Mouse (Mus musculus) myocyte (in vitro differentiated cells): ENCODE results near the gene Knstrn. TPM values are rescaled to one million over a fixed set of nuclear protein-coding genes. Genes with fewer than 3 reads are reported as not detected.
A peak's percentile ranks its signal among the peaks of the same experiment; 100 is the strongest.

Experiments used
- H3K27me3 ChIP-seq: one replicate; pipeline ENCODE4 v1.6.1; 2011; ENCODE audit not compliant: control insufficient read depth, insufficient read depth, insufficient read length
- H3K36me3 ChIP-seq: one replicate; pipeline ENCODE4 v1.6.1; 2011; ENCODE audit not compliant: control insufficient read depth, insufficient read depth
- H3K4me2 ChIP-seq: one replicate; pipeline ENCODE4 v1.6.1; 2011; ENCODE audit warnings: low read depth, control low read depth
- H3K4me3 ChIP-seq: one replicate; pipeline ENCODE4 v1.5.1; 2011; ENCODE audit warnings: mild to moderate bottlenecking, control low read depth, moderate library complexity
- H3K79me2 ChIP-seq: one replicate; pipeline ENCODE4 v1.6.1; 2011; ENCODE audit not compliant: control insufficient read depth, insufficient read depth
- H3ac ChIP-seq: one replicate; pipeline ENCODE4 v1.6.1; 2011; ENCODE audit not compliant: control insufficient read depth, insufficient read length
- CEBPB ChIP-seq: IDR thresholded peaks from 2 replicates; pipeline ENCODE4 v1.6.1; 2011; ENCODE audit warnings: mild to moderate bottlenecking, moderate library complexity; ENCODE audit not compliant: poor library complexity, insufficient read depth, severe bottlenecking
- E2F4 ChIP-seq: IDR thresholded peaks from one replicate; pipeline ENCODE4 v1.6.1; 2011; ENCODE audit warnings: mild to moderate bottlenecking, control low read depth, moderate library complexity; ENCODE audit not compliant: insufficient read depth
- MAX ChIP-seq: IDR thresholded peaks from one replicate; pipeline ENCODE4 v1.6.1; 2011; ENCODE audit warnings: low read depth, mild to moderate bottlenecking, control low read depth
- MYOD1 ChIP-seq, 3 experiments: IDR thresholded peaks; one replicate each; pipeline ENCODE4 v1.6.1; 2011; ENCODE audit warnings: control low read depth in 2 of 3, low read depth in 2 of 3, mild to moderate bottlenecking in 2 of 3, moderate library complexity in 1 of 3; ENCODE audit not compliant: insufficient read length in 2 of 3, control insufficient read depth in 1 of 3
- MYOG ChIP-seq, 3 experiments: IDR thresholded peaks; one replicate each; pipeline ENCODE4 v1.6.1; 2011; ENCODE audit warnings: control low read depth in 2 of 3, low read depth in 2 of 3, mild to moderate bottlenecking in 2 of 3; ENCODE audit not compliant: insufficient read length in 2 of 3, control insufficient read depth in 1 of 3, insufficient read depth in 1 of 3
- POLR2A ChIP-seq: IDR thresholded peaks from one replicate; pipeline ENCODE4 v1.6.1; 2011; ENCODE audit warnings: low read depth, mild to moderate bottlenecking, control low read depth, moderate library complexity; ENCODE audit not compliant: insufficient read length
- POLR2AphosphoS2 ChIP-seq: IDR thresholded peaks from one replicate; pipeline ENCODE4 v1.6.1; 2011; ENCODE audit warnings: low read depth, control low read depth; ENCODE audit not compliant: insufficient read length
- REST ChIP-seq: IDR thresholded peaks from one replicate; pipeline ENCODE4 v1.6.1; 2011; ENCODE audit warnings: mild to moderate bottlenecking, control low read depth, moderate library complexity; ENCODE audit not compliant: insufficient read depth, insufficient read length
- SRF ChIP-seq: IDR thresholded peaks from one replicate; pipeline ENCODE4 v1.6.1; 2011; ENCODE audit warnings: low read depth; ENCODE audit not compliant: control insufficient read depth, insufficient read length
- TCF12 ChIP-seq: IDR thresholded peaks from one replicate; pipeline ENCODE4 v1.6.1; 2011; ENCODE audit warnings: mild to moderate bottlenecking, control low read depth; ENCODE audit not compliant: poor library complexity, insufficient read depth, severe bottlenecking
- TCF3 ChIP-seq: IDR thresholded peaks from one replicate; pipeline ENCODE4 v1.6.1; 2011; ENCODE audit warnings: low read depth, control low read depth; ENCODE audit not compliant: insufficient read length
- USF1 ChIP-seq: IDR thresholded peaks from one replicate; pipeline ENCODE4 v1.6.1; 2011; ENCODE audit warnings: low read depth, mild to moderate bottlenecking, control low read depth, moderate library complexity
- polyA plus RNA-seq: library from polyadenylated mRNA; unstranded; fragments of >200 nt; fragmentation: generic; extraction: Trizol; gene quantifications from one replicate; pipeline ENCODE4 v1.2.1, GENCODE M21; 2012; ENCODE audit warnings: missing spikeins

Knstrn gene
- polyA plus RNA-seq, 1 experiment: 42.2 TPM

- H3K4me3 ChIP-seq: no peak overlapping the region
- H3K27me3 ChIP-seq: no peaks in the 10 kb centered on the region
- TF ChIP-seq MYOG (IDR thresholded peaks at IDR 0.05; ENCODE audit: control insufficient read depth in 1 of 3, insufficient read depth in 1 of 3, insufficient read length in 2 of 3, low read depth in 2 of 3) (no peak), SRF (no peak), TCF3 (no peak), TCF12 (no peak), USF1 (no peak), POLR2AphosphoS2 (no peak), CEBPB (no peak), REST (no peak), MAX (no peak), E2F4 (no peak), POLR2A (no peak), MYOD1 (IDR thresholded peaks at IDR 0.05; ENCODE audit: control insufficient read depth in 1 of 3, insufficient read length in 2 of 3, low read depth in 2 of 3) (no peak)
- H3K79me2 ChIP-seq: no peaks in the 10 kb centered on the region
- peaks cover 4% of the 10 kb centered on the region for H3K36me3 ChIP-seq
- H3ac ChIP-seq: no peak overlapping the region
- no peak overlapping the region for H3K4me2 ChIP-seq
These were observed 24.5 kb downstream of the Knstrn start for GRCm38 (mm10) chr2:118838330-118838729.

GRCm38 (mm10) chr2:118841186-118841585, 27.4 kb downstream of the Knstrn start:
- Histone ChIP-seq H3K4me3 (no peak overlapping the region), H3ac (no peak overlapping the region), H3K4me2 (no peak overlapping the region), H3K27me3 (no peaks in the 10 kb centered on the region), H3K36me3 (no peaks in the 10 kb centered on the region), H3K79me2 (no peaks in the 10 kb centered on the region)
- no peak for TF ChIP-seq TCF3
- no peak for TF ChIP-seq SRF
- TF ChIP-seq MAX: no peak
- TF ChIP-seq POLR2AphosphoS2: no peak
- TF ChIP-seq REST: no peak
- no peak for TF ChIP-seq MYOD1 (IDR thresholded peaks at IDR 0.05; ENCODE audit: control insufficient read depth in 1 of 3, insufficient read length in 2 of 3, low read depth in 2 of 3)
- no peak for TF ChIP-seq TCF12
- no peak for TF ChIP-seq CEBPB
- TF ChIP-seq POLR2A: no peak
- no peak for TF ChIP-seq USF1
- no peak for TF ChIP-seq E2F4
- TF ChIP-seq MYOG (IDR thresholded peaks at IDR 0.05; ENCODE audit: control insufficient read depth in 1 of 3, insufficient read depth in 1 of 3, insufficient read length in 2 of 3, low read depth in 2 of 3): no peak

DNA sequence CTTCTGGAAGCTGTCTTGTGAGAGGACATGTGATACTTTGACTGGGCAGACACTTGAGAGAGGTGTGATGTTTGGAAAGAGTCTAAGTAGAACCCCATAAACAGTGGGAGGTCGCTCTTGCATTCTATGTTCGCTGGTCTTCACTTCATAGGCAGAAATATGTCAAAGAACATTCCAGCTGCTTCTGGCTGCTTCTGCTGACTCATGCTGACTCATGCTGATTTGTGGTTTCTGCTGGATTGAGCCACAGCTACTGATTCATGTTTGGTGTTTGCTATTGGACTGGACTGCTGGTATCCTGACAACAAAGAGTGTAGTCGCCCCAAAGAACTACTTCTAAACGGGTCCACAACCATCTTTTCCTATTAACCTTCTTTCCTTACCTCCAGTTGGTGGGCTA, 28.0 kb downstream of the Knstrn start:
- Histone ChIP-seq H3K4me3 (no peak overlapping the region), H3K27me3 (no peaks in the 10 kb centered on the region), H3K36me3 (no peaks in the 10 kb centered on the region), H3K4me2 (peak overlapping the region; percentile 26), H3K79me2 (no peaks in the 10 kb centered on the region), H3ac (no peak overlapping the region)
- TF ChIP-seq MYOG (IDR thresholded peaks at IDR 0.05; ENCODE audit: control insufficient read depth in 1 of 3, insufficient read depth in 1 of 3, insufficient read length in 2 of 3, low read depth in 2 of 3): no peak
- TF ChIP-seq E2F4: no peak
- no peak for TF ChIP-seq SRF
- TF ChIP-seq USF1: no peak
- peak; percentile 73 for TF ChIP-seq CEBPB
- no peak for TF ChIP-seq REST
- no peak for TF ChIP-seq MAX
- TF ChIP-seq POLR2A: no peak
- TF ChIP-seq TCF12: no peak
- peak in 1 of 3 experiments; percentile 52 for TF ChIP-seq MYOD1 (IDR thresholded peaks at IDR 0.05; ENCODE audit: control insufficient read depth in 1 of 3, insufficient read length in 2 of 3, low read depth in 2 of 3)
- TF ChIP-seq POLR2AphosphoS2: no peak
- no peak for TF ChIP-seq TCF3

- H3ac ChIP-seq: no peak overlapping the region
- no peak overlapping the region for H3K4me2 ChIP-seq
- H3K4me3 ChIP-seq: no peak overlapping the region
- no peaks in the 10 kb centered on the region for H3K36me3 ChIP-seq
- H3K79me2 ChIP-seq: no peaks in the 10 kb centered on the region
- H3K27me3 ChIP-seq: no peaks in the 10 kb centered on the region
- TF ChIP-seq SRF: no peak
- TF ChIP-seq REST: no peak
- TF ChIP-seq MAX: no peak
- no peak for TF ChIP-seq TCF12
- TF ChIP-seq USF1: no peak
- no peak for TF ChIP-seq MYOD1 (IDR thresholded peaks at IDR 0.05; ENCODE audit: control insufficient read depth in 1 of 3, insufficient read length in 2 of 3, low read depth in 2 of 3)
- no peak for TF ChIP-seq CEBPB
- no peak for TF ChIP-seq MYOG (IDR thresholded peaks at IDR 0.05; ENCODE audit: control insufficient read depth in 1 of 3, insufficient read depth in 1 of 3, insufficient read length in 2 of 3, low read depth in 2 of 3)
- no peak for TF ChIP-seq TCF3
- no peak for TF ChIP-seq E2F4
These were observed 30.6 kb downstream of the Knstrn start for GRCm38 (mm10) chr2:118844427-118844826.
